Mouse (Mus musculus) heart, embryonic 11.5 days (tissue): ENCODE measurements around the gene Olfr410. TPM values are rescaled to one million over a fixed set of nuclear protein-coding genes. Genes with fewer than 3 reads are reported as not detected.

Experiments
- ATAC-seq: fragments of 200-750 bp; cut with Nextera tagmentation; replicated peaks from 2 replicates; pipeline ENCODE4 v1.8.0; 2017; ENCODE audit warnings: moderate library complexity; ENCODE audit not compliant: insufficient number of reproducible peaks, low FRiP score, low TSS enrichment
- H3K27ac ChIP-seq: fragments of 300-500 bp; sonication (generic); 2 replicates; pipeline ENCODE4 v1.5.1; 2014; ENCODE audit warnings: mild to moderate bottlenecking, low read depth, low read length
- H3K27me3 ChIP-seq: fragments of 300-500 bp; sonication (generic); 2 replicates; pipeline ENCODE4 v1.6.1; 2014; ENCODE audit warnings: mild to moderate bottlenecking, low read length, mixed read lengths; ENCODE audit not compliant: control insufficient read depth, insufficient read depth
- H3K36me3 ChIP-seq: fragments of 300-500 bp; sonication (generic); 2 replicates; pipeline ENCODE4 v1.6.1; 2014; ENCODE audit warnings: mild to moderate bottlenecking, low read length, moderate library complexity, mixed read lengths; ENCODE audit not compliant: control insufficient read depth, insufficient read depth
- H3K4me1 ChIP-seq: fragments of 300-500 bp; sonication (generic); 2 replicates; pipeline ENCODE4 v1.6.1; 2014; ENCODE audit warnings: low read length; ENCODE audit not compliant: control insufficient read depth, insufficient read depth
- H3K4me2 ChIP-seq: fragments of 300-500 bp; sonication (generic); 2 replicates; pipeline ENCODE4 v1.6.1; 2014; ENCODE audit warnings: mild to moderate bottlenecking, moderate library complexity
- H3K4me3 ChIP-seq: fragments of 300-500 bp; sonication (generic); 2 replicates; pipeline ENCODE4 v1.5.1; 2014; ENCODE audit warnings: low read depth, low read length
- H3K9ac ChIP-seq: fragments of 300-500 bp; sonication (generic); 2 replicates; pipeline ENCODE4 v1.6.1; 2014; ENCODE audit warnings: mild to moderate bottlenecking, low read depth, low read length, moderate library complexity
- H3K9me3 ChIP-seq: fragments of 300-500 bp; sonication (generic); replicated peaks from 2 replicates; pipeline ENCODE4 v1.6.1; 2016; ENCODE audit warnings: low read length; ENCODE audit not compliant: control insufficient read depth
- WGBS: fragments of 180-500 bp; shearing (Covaris S2); extraction: QIAGEN DNeasy Blood & Tissue Kit; methylation state at CpG from one replicate; pipeline ENCODE4 v1.1.7; 2014; ENCODE audit not compliant: insufficient replicate concordance; 5-methylcytosine and 5-hydroxymethylcytosine counted together
- polyA plus RNA-seq: library from polyadenylated mRNA; unstranded; fragments of >200 nt; fragmentation: Nextera tagmentation; extraction: Ambion mirVana; gene quantifications from 2 replicates; pipeline ENCODE4 v1.2.1, GENCODE M21; 2014

The Olfr410 gene
- not detected in 2 replicates for polyA plus RNA-seq

- WGBS, result 75% methylated on average over 6 of the region's 6 CpGs
- no peak for ATAC-seq
- H3K27ac ChIP-seq, result no peak within 1 kb of the TSS
- no peaks in the 10 kb centered on the region for H3K4me1 ChIP-seq
- H3K9ac ChIP-seq, result no peak within 1 kb of the TSS
- no peaks in the 10 kb centered on the region for H3K27me3 ChIP-seq
- no peaks in the 10 kb centered on the region for H3K9me3 ChIP-seq
- no peaks in the 10 kb centered on the region for H3K36me3 ChIP-seq
- H3K4me2 ChIP-seq, result no peak within 1 kb of the TSS
- no peak within 1 kb of the TSS for H3K4me3 ChIP-seq
Observed at GRCm38 (mm10) chr11:74337931-74338330, at the start of gene Olfr410. Olfr410 (minus strand) TSS chr11:74338031.

- Histone ChIP-seq H3K27ac (no peak overlapping the region), H3K9me3 (no peaks in the 10 kb centered on the region), H3K36me3 (no peaks in the 10 kb centered on the region), H3K4me2 (no peak overlapping the region), H3K9ac (no peak overlapping the region), H3K4me3 (no peak overlapping the region), H3K4me1 (no peaks in the 10 kb centered on the region), H3K27me3 (no peaks in the 10 kb centered on the region)
- 72% methylated on average over 5 of the region's 5 CpGs for WGBS
- no peak for ATAC-seq
Observed at GRCm38 (mm10) chr11:74387203-74387602, 49.4 kb upstream of the Olfr410 start.

- no peak for ATAC-seq
- no peaks in the 10 kb centered on the region for H3K36me3 ChIP-seq
- no peak overlapping the region for H3K27ac ChIP-seq
- no peak overlapping the region for H3K4me2 ChIP-seq
- 81% methylated on average over 9 of the region's 9 CpGs for WGBS
- no peaks in the 10 kb centered on the region for H3K4me1 ChIP-seq
- H3K9me3 ChIP-seq, result no peaks in the 10 kb centered on the region
- H3K4me3 ChIP-seq, result no peak overlapping the region
- no peaks in the 10 kb centered on the region for H3K27me3 ChIP-seq
- H3K9ac ChIP-seq, result no peak overlapping the region
Observed at GRCm38 (mm10) chr11:74385674-74386073, 47.8 kb upstream of the Olfr410 start.

- Histone ChIP-seq H3K27me3 (no peaks in the 10 kb centered on the region), H3K4me3 (no peak overlapping the region), H3K4me2 (no peak overlapping the region), H3K27ac (no peak overlapping the region), H3K36me3 (no peaks in the 10 kb centered on the region), H3K4me1 (no peaks in the 10 kb centered on the region), H3K9ac (no peak overlapping the region), H3K9me3 (no peaks in the 10 kb centered on the region)
- WGBS, result 54% methylated on average over 4 of the region's 4 CpGs
- no peak for ATAC-seq
Observed at GRCm38 (mm10) chr11:74379166-74379873, 41.5 kb upstream of the Olfr410 start.

- Histone ChIP-seq H3K27ac (no peak overlapping the region), H3K36me3 (no peaks in the 10 kb centered on the region), H3K9me3 (no peaks in the 10 kb centered on the region), H3K27me3 (no peaks in the 10 kb centered on the region), H3K4me1 (no peaks in the 10 kb centered on the region), H3K4me2 (no peak overlapping the region), H3K4me3 (no peak overlapping the region), H3K9ac (no peak overlapping the region)
- peak; percentile 46; the same call in 1 of the 2 replicates for ATAC-seq
- WGBS, result 63% methylated on average over 3 of the region's 3 CpGs
Observed at GRCm38 (mm10) chr11:74376847-74377246, 39.0 kb upstream of the Olfr410 start.

- 14% methylated on average over 22 of the region's 22 CpGs for WGBS
- Histone ChIP-seq H3K9me3 (no peaks in the 10 kb centered on the region), H3K4me3 (no peak overlapping the region), H3K9ac (no peak overlapping the region), H3K4me1 (no peaks in the 10 kb centered on the region), H3K27me3 (peaks cover 10% of the 10 kb centered on the region), H3K4me2 (no peak overlapping the region), H3K27ac (no peak overlapping the region), H3K36me3 (no peaks in the 10 kb centered on the region)
- ATAC-seq, result no peak
Observed at GRCm38 (mm10) chr11:74371393-74372100, 33.7 kb upstream of the Olfr410 start.

- Histone ChIP-seq H3K27ac (no peak within 1 kb of the TSS), H3K4me2 (no peak within 1 kb of the TSS), H3K9me3 (0 out of 2 replicates have a peak, but pooled peaks cover 2% of the 10 kb centered on the region), H3K27me3 (no peaks in the 10 kb centered on the region), H3K36me3 (no peaks in the 10 kb centered on the region), H3K4me3 (no peak within 1 kb of the TSS), H3K4me1 (no peaks in the 10 kb centered on the region), H3K9ac (no peak within 1 kb of the TSS)
- 62% methylated on average over 1 of the region's 1 CpGs for WGBS
- ATAC-seq, result no peak
Observed at GRCm38 (mm10) chr11:74361769-74362168, 23.9 kb upstream of the Olfr410 start, which contains the start of gene Olfr412. Olfr412 (plus strand) TSS chr11:74362069.

GRCm38 (mm10) chr11:74352550-74352949, 14.7 kb upstream of the Olfr410 start, which contains the start of gene Olfr411:
Olfr411 (minus strand) TSS chr11:74352650.
- Histone ChIP-seq H3K27me3 (no peaks in the 10 kb centered on the region), H3K36me3 (no peaks in the 10 kb centered on the region), H3K9me3 (no peaks in the 10 kb centered on the region), H3K4me3 (no peak within 1 kb of the TSS), H3K9ac (no peak within 1 kb of the TSS), H3K27ac (no peak within 1 kb of the TSS), H3K4me2 (no peak within 1 kb of the TSS), H3K4me1 (no peaks in the 10 kb centered on the region)
- 72% methylated on average over 3 of the region's 3 CpGs for WGBS
- ATAC-seq, result no peak
